Mouse (Mus musculus) forebrain, postnatal 0 days (tissue): ENCODE results near the gene Mllt3. TPM values are rescaled to one million over a fixed set of nuclear protein-coding genes. Genes with fewer than 3 reads are reported as not detected.

ENCODE experiments used
- ATAC-seq: fragments of 200-750 bp; cut with Nextera tagmentation; 2 replicates; pipeline ENCODE4 v1.8.0; 2017; ENCODE audit warnings: mild to moderate bottlenecking, moderate library complexity
- DNase-seq: peaks from one replicate; pipeline ENCODE4 v3.0.0-alpha.2; 2015
- H3K27ac ChIP-seq: fragments of 300-500 bp; sonication (generic); 2 replicates; pipeline ENCODE4 v1.5.1; 2014; ENCODE audit warnings: low read depth, mild to moderate bottlenecking, antibody characterized with exemption, low read length, moderate library complexity, mixed read lengths
- H3K27me3 ChIP-seq: fragments of 300-500 bp; sonication (generic); 2 replicates; pipeline ENCODE4 v1.6.1; 2014; ENCODE audit warnings: mild to moderate bottlenecking, low read length, mixed read lengths; ENCODE audit not compliant: insufficient read depth
- H3K36me3 ChIP-seq: fragments of 300-500 bp; sonication (generic); 2 replicates; pipeline ENCODE4 v1.6.1; 2014; ENCODE audit warnings: mild to moderate bottlenecking, moderate library complexity; ENCODE audit not compliant: insufficient read depth
- H3K4me1 ChIP-seq: fragments of 300-500 bp; sonication (generic); 2 replicates; pipeline ENCODE4 v1.6.1; 2014; ENCODE audit warnings: antibody characterized with exemption; ENCODE audit not compliant: insufficient read depth
- H3K4me2 ChIP-seq: fragments of 300-500 bp; sonication (generic); 2 replicates; pipeline ENCODE4 v1.6.1; 2014; ENCODE audit warnings: low read depth, mild to moderate bottlenecking, moderate library complexity
- H3K4me3 ChIP-seq: fragments of 300-500 bp; sonication (generic); 2 replicates; pipeline ENCODE4 v1.5.1; 2014; ENCODE audit warnings: low read depth, low read length, mixed read lengths
- H3K9ac ChIP-seq: fragments of 300-500 bp; sonication (generic); 2 replicates; pipeline ENCODE4 v1.6.1; 2014; ENCODE audit warnings: mild to moderate bottlenecking
- H3K9me3 ChIP-seq: fragments of 300-500 bp; sonication (generic); 2 replicates; pipeline ENCODE4 v1.6.1; 2016; ENCODE audit warnings: low read length
- CTCF ChIP-seq: sonication (generic); IDR thresholded peaks from 2 replicates; pipeline ENCODE4 v1.5.1; 2016; ENCODE audit warnings: antibody characterized with exemption, control low read depth, low read depth
- WGBS: fragments of 180-500 bp; shearing (Covaris S2); extraction: QIAGEN DNeasy Blood & Tissue Kit; methylation state at CpG from one replicate; pipeline ENCODE4 v1.1.7; 2014; 5-methylcytosine and 5-hydroxymethylcytosine counted together
- polyA plus RNA-seq: library from polyadenylated mRNA; unstranded; fragments of >200 nt; fragmentation: Nextera tagmentation; extraction: Ambion mirVana; gene quantifications from 2 replicates; pipeline ENCODE4 v1.2.1, GENCODE M21; 2015
- total RNA-seq: library from RNA; depleted of rRNA; stranded (reverse); fragments of >200 nt; gene quantifications from 2 replicates; pipeline ENCODE4 v1.2.3, GENCODE M21; 2014

Gene Mllt3
- total and polyA plus RNA-seq, 2 experiments from 2014 or later, result 41.0 to 75.2 TPM

DNA sequence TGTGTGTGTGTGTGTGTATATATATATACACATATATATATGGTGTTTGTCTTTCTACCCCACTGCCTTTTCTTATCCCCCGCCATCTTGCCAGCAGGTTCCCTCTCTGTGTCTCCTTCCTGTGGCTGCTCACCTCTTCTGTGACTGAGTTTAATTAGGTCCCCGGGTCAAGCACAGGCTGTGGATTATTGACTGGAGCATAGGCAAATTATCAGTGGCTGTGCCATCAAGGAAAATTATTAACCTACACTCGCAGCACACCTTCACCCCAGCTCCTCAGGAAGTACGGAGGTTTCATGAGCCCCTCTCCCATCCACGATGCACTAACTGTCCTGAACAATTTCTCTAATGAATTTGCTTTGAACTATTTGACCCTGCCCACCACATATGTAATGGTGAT is 41.5 kb downstream of the Mllt3 start:
- H3K4me3 ChIP-seq, result no peak overlapping the region
- no peak overlapping the region for H3K27ac ChIP-seq
- ATAC-seq (no peak), DNase-seq (no peak)
- no peaks in the 10 kb centered on the region for H3K9me3 ChIP-seq
- no peaks in the 10 kb centered on the region for H3K27me3 ChIP-seq
- WGBS, result 84% methylated on average over 5 of the region's 5 CpGs
- H3K4me1 ChIP-seq, result no peaks in the 10 kb centered on the region
- no peak overlapping the region for H3K9ac ChIP-seq
- no peak overlapping the region for H3K4me2 ChIP-seq
- H3K36me3 ChIP-seq, result no peaks in the 10 kb centered on the region
- TF ChIP-seq CTCF, result no peak

DNA sequence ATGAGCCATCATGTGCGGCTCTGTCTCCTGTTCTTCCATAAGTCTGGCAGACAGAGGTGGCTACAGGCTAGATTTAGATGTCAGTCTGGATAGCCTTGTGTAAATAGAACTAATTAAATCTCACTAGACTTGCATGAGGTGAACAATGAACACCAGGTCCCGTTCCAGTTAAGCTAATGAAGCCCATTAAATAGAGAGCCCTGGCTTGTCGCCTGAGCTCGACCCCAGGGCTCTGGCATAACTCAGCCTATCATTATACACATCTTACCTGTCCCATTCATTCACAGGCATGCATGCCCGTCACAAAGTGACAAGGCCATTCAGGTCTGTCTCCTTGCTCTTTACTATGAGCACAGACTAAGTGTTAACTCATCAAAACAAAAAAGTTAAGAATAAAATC is 42.2 kb downstream of the Mllt3 start:
- no peaks in the 10 kb centered on the region for H3K36me3 ChIP-seq
- no peaks in the 10 kb centered on the region for H3K27me3 ChIP-seq
- TF ChIP-seq CTCF, result no peak
- DNase-seq, result no peak
- ATAC-seq, result no peak
- H3K4me3 ChIP-seq, result no peak overlapping the region
- no peak overlapping the region for H3K4me2 ChIP-seq
- 27% methylated on average over 5 of the region's 5 CpGs for WGBS
- H3K9ac ChIP-seq, result no peak overlapping the region
- no peaks in the 10 kb centered on the region for H3K9me3 ChIP-seq
- no peak overlapping the region for H3K27ac ChIP-seq
- no peaks in the 10 kb centered on the region for H3K4me1 ChIP-seq

DNA sequence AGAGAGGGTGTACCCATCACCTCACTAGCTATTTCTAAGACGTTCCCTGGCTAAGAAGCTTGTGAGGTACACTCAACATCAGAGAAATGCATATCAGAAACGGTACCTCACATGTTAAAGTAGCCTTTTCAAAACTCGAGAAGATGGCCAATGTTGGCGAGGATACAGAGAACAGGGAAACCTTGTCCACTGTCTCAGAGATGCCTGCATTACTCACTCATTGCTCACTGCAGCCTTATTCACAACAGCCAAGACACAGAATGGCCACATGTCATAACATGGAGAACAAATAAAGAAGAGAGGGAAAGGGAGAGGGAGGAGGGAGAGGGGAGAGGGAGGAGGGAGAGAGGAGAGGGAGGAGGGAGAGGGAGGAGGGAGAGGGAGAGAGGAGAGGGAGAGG is 47.9 kb downstream of the Mllt3 start:
- H3K27ac ChIP-seq, result no peak overlapping the region
- no peak for TF ChIP-seq CTCF

DNA sequence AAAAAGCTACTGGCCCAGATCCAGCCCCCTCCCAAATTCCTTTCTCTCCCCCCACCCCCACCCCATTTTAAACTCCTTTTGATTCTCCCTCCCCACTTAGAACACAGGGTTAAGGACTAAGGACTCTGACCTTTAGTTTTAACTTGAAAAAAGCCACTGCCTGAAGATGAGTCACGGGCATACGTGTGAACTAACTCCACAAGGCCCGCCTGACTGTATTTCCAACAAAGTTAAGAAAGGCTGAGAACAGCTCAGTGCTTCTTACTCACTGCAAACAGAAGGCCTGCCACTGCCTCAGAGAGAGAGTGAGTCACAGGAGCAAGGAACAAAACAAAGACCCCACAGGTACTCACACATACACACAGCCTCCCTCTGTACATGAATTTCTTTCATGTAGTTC is 48.6 kb downstream of the Mllt3 start:
- ATAC-seq, result no peak
- no peak for TF ChIP-seq CTCF
- DNase-seq, result no peak
- Histone ChIP-seq H3K4me1 (0 out of 2 replicates have a peak, but pooled peaks cover 6% of the 10 kb centered on the region), H3K4me3 (no peak overlapping the region), H3K27me3 (no peaks in the 10 kb centered on the region), H3K4me2 (no peak overlapping the region), H3K27ac (no peak overlapping the region), H3K9ac (no peak overlapping the region), H3K9me3 (no peaks in the 10 kb centered on the region), H3K36me3 (no peaks in the 10 kb centered on the region)
- WGBS, result 13% methylated on average over 3 of the region's 3 CpGs

More for the DNA sequence above, 47.9 kb downstream of the Mllt3 start:
- H3K36me3 ChIP-seq, result no peaks in the 10 kb centered on the region
- H3K27me3 ChIP-seq, result no peaks in the 10 kb centered on the region
- DNase-seq (no peak), ATAC-seq (no peak)
- WGBS, result 21% methylated on average over 4 of the region's 4 CpGs
- H3K4me1 ChIP-seq, result 0 out of 2 replicates have a peak, but pooled peaks cover 6% of the 10 kb centered on the region
- no peak overlapping the region for H3K4me2 ChIP-seq
- no peaks in the 10 kb centered on the region for H3K9me3 ChIP-seq
- no peak overlapping the region for H3K4me3 ChIP-seq
- H3K9ac ChIP-seq, result no peak overlapping the region

DNA sequence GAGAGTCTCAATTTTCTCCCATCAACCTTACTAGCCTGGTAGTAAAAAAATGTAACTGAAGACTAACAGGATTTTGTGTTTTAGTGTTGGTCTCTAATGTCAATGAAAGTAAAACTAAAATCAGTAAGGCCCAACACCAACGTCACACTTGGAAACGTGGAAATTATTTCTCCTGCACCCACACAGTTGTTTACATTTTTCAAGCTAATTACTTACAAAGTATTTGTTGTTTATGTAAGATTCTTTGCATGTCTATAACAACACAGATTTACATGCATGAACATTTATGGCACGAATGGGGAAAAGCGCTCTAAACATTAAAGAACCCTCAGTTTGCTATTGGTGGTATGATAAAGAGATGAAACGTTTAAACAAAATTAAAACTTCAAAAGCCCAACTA is 49.1 kb downstream of the Mllt3 start:
- Histone ChIP-seq H3K4me2 (no peak overlapping the region), H3K9ac (no peak overlapping the region)
- ATAC-seq, result no peak

DNA sequence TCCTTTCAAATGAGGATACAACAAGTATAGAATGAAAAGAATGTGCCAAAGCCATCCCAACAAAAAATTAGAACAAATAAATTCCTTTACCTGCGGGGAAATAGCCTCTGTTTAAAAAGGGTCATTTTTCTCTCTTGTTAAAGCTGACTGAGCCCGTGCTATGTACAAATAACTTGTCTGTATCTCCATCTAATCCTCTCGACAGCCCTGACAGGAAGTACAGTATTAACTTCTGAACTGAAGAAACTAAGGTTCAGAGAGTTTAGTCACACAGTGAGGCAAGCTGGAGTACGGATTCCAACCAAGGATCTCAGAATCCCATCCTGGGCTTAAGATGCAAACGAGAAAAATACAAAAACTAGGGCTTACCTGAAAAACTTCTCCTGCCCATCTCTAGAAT is 50.6 kb downstream of the Mllt3 start:
- no peak overlapping the region for H3K27ac ChIP-seq
- H3K36me3 ChIP-seq, result no peaks in the 10 kb centered on the region
- DNase-seq, result no peak

More for the DNA sequence above, 49.1 kb downstream of the Mllt3 start:
- no peak overlapping the region for H3K27ac ChIP-seq
- H3K27me3 ChIP-seq, result no peaks in the 10 kb centered on the region
- H3K9me3 ChIP-seq, result no peaks in the 10 kb centered on the region
- WGBS, result 39% methylated on average over 5 of the region's 5 CpGs
- 0 out of 2 replicates have a peak, but pooled peaks cover 6% of the 10 kb centered on the region for H3K4me1 ChIP-seq
- H3K4me3 ChIP-seq, result no peak overlapping the region
- TF ChIP-seq CTCF, result no peak
- H3K36me3 ChIP-seq, result no peaks in the 10 kb centered on the region
- DNase-seq, result no peak

GRCm38 (mm10) chr4:87977820-87978448 is 55.2 kb downstream of the Mllt3 start:
- Histone ChIP-seq H3K27ac (no peak overlapping the region), H3K4me2 (no peak overlapping the region), H3K9ac (no peak overlapping the region), H3K27me3 (no peaks in the 10 kb centered on the region), H3K4me3 (no peak overlapping the region), H3K4me1 (no peaks in the 10 kb centered on the region), H3K36me3 (no peaks in the 10 kb centered on the region), H3K9me3 (no peaks in the 10 kb centered on the region)
- 62% methylated on average over 11 of the region's 11 CpGs for WGBS
- TF ChIP-seq CTCF, result no peak
- DNase-seq (no peak), ATAC-seq (no peak)

More for the DNA sequence above, 50.6 kb downstream of the Mllt3 start:
- Histone ChIP-seq H3K9ac (no peak overlapping the region), H3K9me3 (no peaks in the 10 kb centered on the region), H3K4me2 (no peak overlapping the region), H3K27me3 (no peaks in the 10 kb centered on the region), H3K4me1 (0 out of 2 replicates have a peak, but pooled peaks cover 6% of the 10 kb centered on the region), H3K4me3 (no peak overlapping the region)
- WGBS, result 70% methylated on average over 5 of the region's 5 CpGs
- no peak for ATAC-seq
- no peak for TF ChIP-seq CTCF
